Mouse (Mus musculus) activated CD4-positive, CD25-positive, alpha-beta regulatory T cell, adult 4 months (primary cell): ENCODE results near the gene Oprl1. TPM values are rescaled to one million over a fixed set of nuclear protein-coding genes. Genes with fewer than 3 reads are reported as not detected.

Experiments
- ATAC-seq: one replicate; pipeline ENCODE4 v1.8.0; 2017
- polyA plus RNA-seq, 2 experiments: library from polyadenylated mRNA; unstranded; fragments of 100-300 nt; shearing (Covaris generic); gene quantifications; one replicate each; pipeline ENCODE4 v1.2.1; 2017

Gene Oprl1
- polyA plus RNA-seq, 2 experiments from 2014 or later = not detected

- ATAC-seq = peak; percentile 87
Observed at GRCm38 (mm10) chr2:181693339-181694280, 21.2 kb upstream of the Oprl1 start, which contains the start of gene Rgs19. Gene Rgs19 (minus strand): TSS chr2:181693977.

DNA sequence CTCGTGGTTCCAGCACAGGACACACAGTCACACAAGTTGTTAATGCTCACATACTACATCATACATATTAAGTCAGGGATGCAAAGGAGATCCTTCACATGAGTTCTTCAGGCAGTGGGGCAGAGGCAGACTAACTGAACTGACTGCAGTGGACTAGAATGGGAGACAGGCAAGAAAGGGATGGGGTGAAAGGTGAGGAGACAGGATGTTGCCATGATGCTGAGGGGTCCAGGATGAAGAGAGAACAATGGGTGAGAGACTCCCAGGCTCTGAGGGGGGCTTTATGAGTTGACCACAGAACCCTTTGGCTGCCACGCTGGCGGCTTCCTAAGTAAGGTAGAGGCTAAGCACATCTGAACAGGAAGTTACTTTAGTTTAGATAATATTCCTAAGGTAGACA, 20.2 kb upstream of the Oprl1 start:
- ATAC-seq = no peak

DNA sequence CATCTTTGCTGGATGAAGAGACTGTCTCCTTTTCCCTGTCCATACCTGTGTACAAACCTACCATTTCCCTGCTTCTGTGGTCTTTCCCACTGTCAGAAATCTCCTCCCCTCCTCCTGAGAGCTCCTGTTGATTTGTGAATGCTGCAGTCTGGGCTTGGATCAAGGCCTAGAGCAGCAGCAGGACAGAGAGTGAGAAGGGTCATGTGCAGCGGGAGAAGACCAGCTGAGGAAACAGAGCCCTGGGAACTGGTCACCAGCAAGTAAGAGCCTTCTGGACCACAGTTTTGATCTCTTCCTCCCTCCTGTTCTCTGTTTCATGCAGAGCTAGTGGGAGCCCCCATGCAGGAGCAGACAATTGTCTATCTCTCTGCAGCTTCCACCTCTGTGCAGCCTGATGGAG, 19.0 kb upstream of the Oprl1 start:
- ATAC-seq = no peak

GRCm38 (mm10) chr2:181696801-181697420, 17.9 kb upstream of the Oprl1 start:
- no peak for ATAC-seq

GRCm38 (mm10) chr2:181698241-181698640, 16.6 kb upstream of the Oprl1 start, which contains the start of gene Lkaaear1:
Gene Lkaaear1 (minus strand): TSS chr2:181698442.
- no peak for ATAC-seq

- peak; percentile 49 for ATAC-seq
Observed at GRCm38 (mm10) chr2:181706668-181707067, 8.1 kb upstream of the Oprl1 start.

DNA sequence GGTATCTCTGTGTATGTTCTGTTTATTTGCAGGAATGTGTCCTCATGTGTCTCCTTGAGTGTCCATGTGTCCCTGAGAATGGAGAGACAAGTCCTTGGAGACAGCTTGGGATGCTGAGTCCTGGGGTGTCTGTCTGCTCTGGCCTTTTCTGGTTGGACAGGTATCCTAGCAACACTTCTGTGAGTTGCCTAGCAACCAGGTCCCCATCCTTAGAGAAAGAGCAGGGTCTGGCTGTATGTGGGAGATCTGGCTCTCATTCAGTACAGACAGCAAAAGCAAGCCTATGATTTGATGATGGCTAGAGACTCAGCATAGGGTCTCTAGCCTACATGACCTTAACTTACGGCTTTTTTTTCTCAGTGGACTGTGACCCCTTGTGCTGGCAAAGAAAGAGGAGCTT, 1.1 kb upstream of the Oprl1 start:
- no peak for ATAC-seq

DNA sequence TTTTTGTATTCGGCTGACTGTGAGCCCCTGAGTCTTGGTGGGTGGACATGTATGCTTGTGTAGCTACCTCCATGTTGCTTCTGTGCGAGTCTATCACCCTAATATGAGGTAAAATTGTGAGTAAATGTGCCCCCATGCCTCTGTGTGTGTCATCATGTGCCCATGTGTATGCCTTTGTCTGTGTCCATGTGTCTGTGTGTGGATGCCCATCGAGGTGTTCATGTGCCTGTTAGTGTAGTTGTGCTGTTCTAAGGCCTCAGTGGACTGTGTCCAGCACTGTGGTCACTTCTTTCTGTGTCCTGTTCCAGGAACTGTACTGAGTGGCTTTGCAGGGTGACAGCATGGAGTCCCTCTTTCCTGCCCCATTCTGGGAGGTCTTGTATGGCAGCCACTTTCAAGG, 566 bp downstream of the Oprl1 start:
- no peak for ATAC-seq

DNA sequence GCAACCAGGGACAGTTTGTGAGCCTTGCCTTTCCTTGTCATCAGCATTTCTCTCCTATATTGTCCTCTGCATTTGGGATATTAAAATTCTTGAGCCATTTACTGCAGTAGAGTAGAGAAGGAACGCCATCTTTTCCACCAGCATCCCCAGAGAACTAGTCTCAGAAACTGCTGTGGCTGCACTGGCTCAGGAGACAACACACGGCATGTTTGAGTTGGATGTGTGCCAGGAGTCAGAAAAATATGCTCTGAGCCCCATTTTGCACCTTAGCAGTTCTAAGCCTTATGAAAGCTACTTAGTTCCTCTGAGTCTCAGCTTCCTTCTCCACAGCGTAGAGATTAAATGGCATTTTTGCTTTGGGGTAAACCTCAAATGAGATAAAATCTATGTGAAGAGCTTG, 2.2 kb downstream of the Oprl1 start:
- ATAC-seq = no peak

- ATAC-seq = no peak
Observed at GRCm38 (mm10) chr2:181720061-181720460, 5.2 kb downstream of the Oprl1 start.

DNA sequence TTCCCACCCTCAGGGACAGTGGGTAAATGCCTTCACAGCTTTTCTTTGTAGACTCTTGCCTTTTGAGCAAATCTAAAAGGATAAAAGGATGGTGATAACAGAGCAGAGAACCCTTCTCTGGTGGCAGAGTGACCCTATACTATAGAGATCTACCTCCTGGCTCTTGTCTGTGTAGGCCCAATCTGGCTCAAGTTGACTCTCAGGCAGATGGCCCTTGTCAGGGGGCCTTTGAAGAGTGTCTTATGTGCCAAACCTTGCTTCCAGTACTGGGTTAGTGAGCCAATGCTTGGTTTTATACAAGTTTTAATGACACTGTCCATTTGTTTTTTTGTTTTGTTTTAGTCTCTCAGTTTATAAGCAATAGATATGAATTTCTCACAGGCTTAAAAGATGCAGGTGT, 6.4 kb downstream of the Oprl1 start:
- no peak for ATAC-seq

DNA sequence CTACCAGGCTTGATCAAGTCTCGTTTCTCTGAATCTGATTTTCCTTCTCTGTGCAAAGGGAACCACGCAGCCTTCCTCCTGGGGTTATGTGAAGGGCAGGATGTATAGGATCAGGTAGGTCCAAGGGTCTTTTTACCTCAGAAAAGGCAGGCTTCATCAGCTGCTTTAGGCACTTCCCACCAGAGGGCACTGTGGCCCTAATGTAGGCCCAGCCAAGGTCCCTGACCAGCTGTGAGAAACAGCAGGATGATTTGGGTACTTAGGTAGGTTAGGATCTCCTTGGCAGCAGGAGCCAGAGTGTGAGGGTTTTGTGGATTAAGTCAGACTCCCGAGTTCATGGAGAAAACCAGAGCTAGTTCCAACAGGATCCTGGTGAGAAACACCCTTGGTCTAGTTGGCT, 7.4 kb downstream of the Oprl1 start:
- no peak for ATAC-seq

- no peak for ATAC-seq
Observed at GRCm38 (mm10) chr2:181727659-181728262, 12.9 kb downstream of the Oprl1 start.

DNA sequence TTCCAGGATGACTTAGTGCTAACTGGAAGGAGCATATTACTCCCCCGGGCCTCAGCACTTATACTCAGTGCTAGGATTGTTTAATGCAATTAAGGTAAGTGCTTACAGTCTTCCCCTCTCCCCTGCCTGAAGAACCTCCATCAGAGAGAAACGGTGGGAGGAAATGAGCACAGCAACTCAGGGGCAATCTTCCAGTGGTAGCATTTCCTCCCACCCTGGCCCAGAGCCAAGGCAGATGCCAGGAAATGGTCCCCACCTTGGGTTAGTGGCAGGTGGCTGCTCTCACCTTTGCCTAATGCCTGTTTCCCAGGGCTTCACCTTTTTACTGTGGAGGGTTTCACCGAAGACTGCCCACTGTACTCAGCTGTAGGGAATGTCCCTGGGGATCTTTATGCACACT, 15.2 kb downstream of the Oprl1 start:
- ATAC-seq = no peak

- no peak for ATAC-seq
Observed at GRCm38 (mm10) chr2:181752626-181753025, 37.8 kb downstream of the Oprl1 start.

DNA sequence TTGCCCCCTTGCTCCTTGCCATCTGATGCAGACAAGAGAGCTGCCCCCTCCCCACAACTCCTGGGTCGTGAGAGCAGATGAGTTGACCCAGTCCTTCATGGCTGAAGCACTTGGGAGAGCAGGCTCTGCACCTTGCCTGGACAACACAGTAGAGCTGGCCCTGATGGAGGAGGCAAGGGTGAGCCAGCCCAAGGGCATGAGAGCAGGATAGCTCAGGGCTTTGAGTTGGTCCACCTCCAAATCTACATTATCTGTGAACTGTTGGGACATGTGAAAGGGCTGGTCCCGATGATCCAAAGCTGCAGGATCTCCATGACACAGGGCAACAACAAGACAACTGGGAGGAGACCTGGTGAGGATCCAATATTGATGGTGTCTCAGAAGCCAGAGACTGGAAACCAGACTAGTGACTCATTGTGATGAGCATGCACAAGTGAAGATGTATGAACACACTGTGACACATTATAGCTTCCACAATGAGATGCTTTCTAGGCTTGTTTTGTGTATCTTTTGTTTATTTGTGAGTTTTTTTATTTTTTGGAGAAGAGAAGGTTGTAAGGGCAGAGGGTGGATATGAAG, 43.4 kb downstream of the Oprl1 start:
- no peak for ATAC-seq

GRCm38 (mm10) chr2:181759041-181759440, 44.2 kb downstream of the Oprl1 start:
- no peak for ATAC-seq

DNA sequence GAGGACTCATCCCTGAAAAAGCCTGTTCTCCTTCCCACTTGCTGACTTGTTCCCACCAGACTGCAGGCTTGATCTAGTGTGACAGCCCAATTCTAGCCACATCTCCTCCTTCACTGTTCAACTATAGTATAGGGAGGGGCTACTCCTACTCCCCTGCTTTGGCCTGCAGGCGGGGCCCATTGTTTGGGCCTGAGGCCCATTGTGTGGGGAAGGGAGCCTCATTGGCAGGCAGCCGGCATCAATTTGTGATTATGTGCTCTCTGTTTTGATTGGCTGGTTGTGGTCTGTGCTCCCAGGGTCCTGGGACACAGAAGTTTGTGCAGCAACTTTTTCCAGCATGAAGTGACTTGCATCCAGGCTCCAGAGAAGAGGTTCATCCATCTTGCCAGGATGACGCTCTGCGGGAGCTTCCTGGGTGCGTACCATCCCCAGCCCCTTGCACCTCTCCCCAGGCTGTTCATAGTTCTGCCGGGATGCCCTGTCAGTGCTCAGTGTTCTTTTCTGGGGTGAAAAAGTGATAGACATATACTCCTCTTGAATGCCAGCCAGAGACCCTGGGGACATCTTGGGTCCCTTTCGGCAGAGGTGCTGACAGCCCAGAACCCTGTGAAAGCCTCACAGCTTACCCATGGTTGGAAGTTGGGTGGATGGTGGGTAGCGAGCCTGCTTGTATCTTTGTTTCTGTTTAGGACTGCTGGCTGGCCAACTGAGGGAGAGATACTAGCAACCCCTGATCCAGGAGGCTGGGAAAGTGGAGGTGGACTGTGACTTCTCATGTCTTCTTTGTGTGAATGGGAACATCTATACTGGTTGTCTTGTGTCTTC, 48.4 kb downstream of the Oprl1 start, which contains the start of gene Myt1:
Myt1 (plus strand) TSS at position 327 of the 825 bp plus-strand sequence.
- no peak for ATAC-seq

DNA sequence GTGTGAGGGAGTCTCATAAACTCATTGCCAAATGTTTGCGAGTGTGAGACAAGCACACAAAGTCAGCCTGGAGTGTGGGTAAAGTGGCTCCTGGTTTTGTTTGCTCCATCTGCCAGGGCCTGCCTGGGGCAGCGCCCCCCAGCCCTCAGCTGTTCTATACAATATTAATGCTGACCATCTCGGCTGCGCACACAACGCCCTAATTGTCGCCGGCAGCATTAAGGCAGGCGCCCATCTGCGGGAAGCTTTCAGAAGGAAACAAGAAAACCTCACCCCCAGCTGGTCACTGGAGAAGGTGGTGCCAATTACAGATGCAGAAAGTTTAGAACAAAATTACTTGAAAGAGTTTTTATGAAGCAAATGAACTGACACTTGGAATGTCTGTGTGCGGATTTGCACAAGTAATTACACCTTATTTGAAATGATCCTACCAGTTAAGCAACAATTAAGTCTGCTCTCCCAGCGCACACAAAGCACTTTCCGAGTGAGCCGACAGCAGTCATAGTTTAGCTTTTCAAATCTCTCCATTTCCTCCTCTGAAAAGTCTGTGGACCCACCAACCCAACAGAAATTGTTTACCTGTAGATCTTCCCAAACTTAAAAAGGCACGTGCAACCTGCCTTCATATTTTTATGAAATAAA, 49.2 kb downstream of the Oprl1 start:
- no peak for ATAC-seq

GRCm38 (mm10) chr2:181764600-181764999, 49.8 kb downstream of the Oprl1 start:
- no peak for ATAC-seq

DNA sequence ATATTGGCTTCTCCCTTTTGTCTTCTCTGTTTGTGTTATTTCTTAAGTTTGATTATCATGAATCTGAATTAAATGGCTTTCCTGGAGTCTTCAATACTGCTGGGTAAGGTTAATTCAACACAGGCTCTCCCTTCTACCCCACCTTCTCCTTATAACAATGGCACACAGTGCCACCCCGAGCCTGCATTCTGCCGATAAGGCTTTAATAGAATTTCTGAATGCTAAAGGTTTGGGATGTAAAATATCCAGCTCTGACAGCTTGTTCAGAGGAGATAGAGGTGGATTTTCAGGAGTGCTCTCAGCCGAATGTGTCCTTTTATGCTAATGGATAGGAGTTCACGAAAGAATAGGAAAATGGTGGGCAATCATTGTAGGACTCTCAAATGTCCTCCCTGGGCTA, 50.4 kb downstream of the Oprl1 start:
- no peak for ATAC-seq
